29 mouse cellular contexts compared by ENCODE assay signal in genomic region chr14:76864664-76865063, GRCm38 (mm10).
"Had no signal": no experiment of that assay in that cellular context is flagged by ENCODE, and none has a peak within 500 bp of the region (broad histone marks: within the 10 kb centered on the region; RNA-seq: fewer than 3 reads in every experiment).

No protein-coding gene starts in this region.

- H3K27ac ChIP-seq: gastrocnemius, adult 2 months; heart, adult 2 months; heart, embryonic 13.5 days; heart, embryonic 15.5 days; hindbrain, embryonic 10.5 days; hindbrain, embryonic 12.5 days; hindbrain, embryonic 14.5 days; intestine, embryonic 15.5 days; layer of hippocampus, adult 2 months; left cerebral cortex, adult 2 months; limb, embryonic 10.5 days; liver, embryonic 13.5 days; liver, embryonic 15.5 days had no signal

- ATAC-seq: hindbrain, embryonic 16.5 days; inflammation-experienced regulatory T-cells, adult 6 months; intestine, embryonic 15.5 days; intestine, postnatal 0 days had no signal

- H3K9me3 ChIP-seq: heart, embryonic 13.5 days; heart, embryonic 15.5 days; hindbrain, embryonic 10.5 days; hindbrain, embryonic 12.5 days; intestine, embryonic 15.5 days; limb, embryonic 10.5 days; liver, embryonic 13.5 days; liver, embryonic 15.5 days had no signal

- H3K9ac ChIP-seq: heart, embryonic 13.5 days; heart, embryonic 15.5 days; hindbrain, embryonic 12.5 days; hindbrain, embryonic 14.5 days; intestine, embryonic 15.5 days; limb, embryonic 12.5 days; liver, embryonic 13.5 days; liver, embryonic 15.5 days had no signal

- H3K36me3 ChIP-seq: heart, embryonic 13.5 days; heart, embryonic 15.5 days; hindbrain, embryonic 10.5 days; hindbrain, embryonic 12.5 days; intestine, embryonic 15.5 days; limb, embryonic 10.5 days; limb, embryonic 12.5 days; liver, embryonic 13.5 days; liver, embryonic 15.5 days had no signal

- H3K27me3 ChIP-seq: heart, embryonic 13.5 days; heart, embryonic 15.5 days; hindbrain, embryonic 12.5 days; intestine, embryonic 15.5 days; limb, embryonic 12.5 days; liver, embryonic 13.5 days; liver, embryonic 15.5 days had no signal

- H3K4me1 ChIP-seq: heart, embryonic 13.5 days; heart, embryonic 15.5 days; hindbrain, embryonic 12.5 days; intestine, embryonic 15.5 days; liver, embryonic 13.5 days; liver, embryonic 15.5 days had no signal

- H3K4me3 ChIP-seq: gastrocnemius, adult 2 months; heart, adult 2 months; heart, embryonic 13.5 days; heart, embryonic 15.5 days; hindbrain, embryonic 10.5 days; hindbrain, embryonic 12.5 days; intestine, embryonic 15.5 days; layer of hippocampus, adult 2 months; left cerebral cortex, adult 2 months; limb, embryonic 10.5 days; limb, embryonic 12.5 days; liver, embryonic 13.5 days; liver, embryonic 15.5 days had no signal

- H3K4me2 ChIP-seq: heart, embryonic 11.5 days; heart, embryonic 13.5 days; heart, embryonic 15.5 days; hindbrain, embryonic 12.5 days; hindbrain, embryonic 14.5 days; intestine, embryonic 15.5 days; limb, embryonic 12.5 days; liver, embryonic 11.5 days; liver, embryonic 13.5 days; liver, embryonic 15.5 days had no signal

- DNase-seq: gastrocnemius, adult 2 months; gastrocnemius, postnatal 10 days; gastrocnemius, postnatal 25 days; heart, adult 2 months; heart, postnatal 14 days; heart, postnatal 4 days; kidney, adult 18-20 months; kidney, adult 8-10 months; kidney, postnatal 10 days; kidney, postnatal 25 days; kidney, postnatal 4 days; liver; liver, embryonic 13.5 days had no signal
